Mouse (Mus musculus) megakaryocyte, embryonic 14.5 days (primary cell): Measurements from ENCODE around the gene Bmi1.

Source experiments
- FLI1 ChIP-seq: IDR thresholded peaks from 2 replicates; pipeline ENCODE4 v1.6.1; 2012; ENCODE audit warnings: low read length, inconsistent platforms, mixed read lengths
- GATA1 ChIP-seq: IDR thresholded peaks from 3 replicates; pipeline ENCODE4 v1.6.1; 2012; ENCODE audit warnings: mixed read lengths, low read length, inconsistent platforms, borderline replicate concordance

GRCm38 (mm10) chr2:18695163-18695562 is 18.3 kb downstream of the Bmi1 start:
- no peak for TF ChIP-seq GATA1
- TF ChIP-seq FLI1, result no peak
